Mouse (Mus musculus): Measurements from ENCODE around the gene Vti1a.

GRCm38 (mm10) chr19:55562487-55563147, 246.5 kb downstream of the Vti1a start:
- TF ChIP-seq CTCF (IDR thresholded peaks at IDR 0.05; ENCODE audit: extremely low read depth, insufficient read depth, low read length), result no peak
- no peak for TF ChIP-seq POLR2A (IDR thresholded peaks at IDR 0.05; ENCODE audit: extremely low read depth, insufficient read depth, low read length)

All from cortical plate, adult 2 months (tissue).